Mouse (Mus musculus) ovary, postnatal 10 days (tissue): ENCODE data around the gene Dclk1.

ENCODE experiments used
- DNase-seq: peaks from one replicate; pipeline ENCODE4 v3.0.0; 2022; ENCODE audit warnings: low spot score

Gene Dclk1

GRCm38 (mm10) chr3:55401236-55401635 is 159.1 kb downstream of the Dclk1 start:
- DNase-seq, result no peak

- DNase-seq, result no peak
Observed at GRCm38 (mm10) chr3:55404751-55405150, 162.6 kb downstream of the Dclk1 start.

- no peak for DNase-seq
Observed at GRCm38 (mm10) chr3:55406616-55407015, 164.5 kb downstream of the Dclk1 start.

- no peak for DNase-seq
Observed at GRCm38 (mm10) chr3:55411547-55411946, 169.4 kb downstream of the Dclk1 start.

- no peak for DNase-seq
Observed at GRCm38 (mm10) chr3:55415527-55415950, 173.4 kb downstream of the Dclk1 start.

GRCm38 (mm10) chr3:55418845-55419244 is 176.7 kb downstream of the Dclk1 start:
- DNase-seq, result no peak

GRCm38 (mm10) chr3:55419334-55419733 is 177.2 kb downstream of the Dclk1 start:
- no peak for DNase-seq

- no peak for DNase-seq
Observed at GRCm38 (mm10) chr3:55420436-55421083, 178.4 kb downstream of the Dclk1 start.

GRCm38 (mm10) chr3:55423640-55424397 is 181.7 kb downstream of the Dclk1 start:
- no peak for DNase-seq

GRCm38 (mm10) chr3:55430022-55430549 is 187.9 kb downstream of the Dclk1 start:
- DNase-seq, result no peak

GRCm38 (mm10) chr3:55431223-55431622 is 189.1 kb downstream of the Dclk1 start:
- DNase-seq, result no peak

GRCm38 (mm10) chr3:55434276-55434675 is 192.1 kb downstream of the Dclk1 start:
- DNase-seq, result no peak

GRCm38 (mm10) chr3:55438824-55439446 is 196.8 kb downstream of the Dclk1 start:
- DNase-seq, result no peak

- DNase-seq, result no peak
Observed at GRCm38 (mm10) chr3:55440342-55440741, 198.2 kb downstream of the Dclk1 start.

GRCm38 (mm10) chr3:55442012-55442645 is 200.0 kb downstream of the Dclk1 start:
- DNase-seq, result no peak

- no peak for DNase-seq
Observed at GRCm38 (mm10) chr3:55443271-55443670, 201.1 kb downstream of the Dclk1 start.

- DNase-seq, result no peak
Observed at GRCm38 (mm10) chr3:55443725-55444124, 201.6 kb downstream of the Dclk1 start.

GRCm38 (mm10) chr3:55446681-55447080 is 204.5 kb downstream of the Dclk1 start:
- no peak for DNase-seq

- DNase-seq, result no peak
Observed at GRCm38 (mm10) chr3:55447486-55448460, 205.6 kb downstream of the Dclk1 start.

GRCm38 (mm10) chr3:55449148-55449547 is 207.0 kb downstream of the Dclk1 start:
- DNase-seq, result no peak

GRCm38 (mm10) chr3:55451035-55451434 is 208.9 kb downstream of the Dclk1 start:
- no peak for DNase-seq
